Mouse (Mus musculus): ENCODE measurements around the gene Ndufb11.

DNA sequence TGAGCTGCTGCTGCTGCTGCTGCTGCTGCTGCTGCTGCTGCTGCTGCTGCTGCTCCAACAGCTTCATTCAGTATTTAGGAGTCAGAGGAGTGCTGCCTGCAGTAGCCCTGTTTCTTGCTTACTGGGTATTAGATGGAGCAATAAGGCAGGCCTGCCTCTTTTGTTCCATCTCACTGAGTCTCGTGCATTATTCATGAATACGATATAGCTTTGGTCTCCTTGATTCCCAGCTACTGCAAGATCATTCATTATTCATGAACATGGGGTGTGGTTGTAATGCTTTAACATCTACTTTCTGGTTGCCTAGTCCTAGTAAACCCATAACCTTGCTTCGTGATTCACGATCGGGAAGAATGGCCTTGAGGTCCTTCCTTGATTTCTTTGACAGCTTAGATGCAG is 44.9 kb upstream of the Ndufb11 start:
- no peak for TF ChIP-seq ZC3H11A (IDR thresholded peaks at IDR 0.05; ENCODE audit: low read depth, low read length)
- TF ChIP-seq GATA1 (IDR thresholded peaks at IDR 0.05; ENCODE audit: low read depth, low read length) = no peak
- TF ChIP-seq POLR2A (IDR thresholded peaks at IDR 0.05; ENCODE audit: control insufficient read depth in 1 of 2, insufficient read depth in 1 of 2, low read depth in 1 of 2, low read length in 2 of 2, poor library complexity in 1 of 2) = no peak
- no peak for TF ChIP-seq EP300 (IDR thresholded peaks at IDR 0.05; ENCODE audit: low read depth in 1 of 2, low read length in 2 of 2)
- no peak for TF ChIP-seq CTCF (IDR thresholded peaks at IDR 0.05 in 2 of 3, conservative IDR thresholded peaks at IDR 0.05 in 1 of 3; ENCODE audit: control insufficient read depth in 1 of 3, insufficient read depth in 1 of 3, low read depth in 2 of 3, low read length in 3 of 3, poor library complexity in 1 of 3, severe bottlenecking in 1 of 3)
- no peak for TF ChIP-seq RCOR1 (IDR thresholded peaks at IDR 0.05; ENCODE audit: low read depth, low read length)
- TF ChIP-seq BHLHE40 (IDR thresholded peaks at IDR 0.05; ENCODE audit: borderline replicate concordance, low read depth, low read length) = no peak
- TF ChIP-seq HCFC1 (IDR thresholded peaks at IDR 0.05; ENCODE audit: low read depth, low read length) = no peak
- no peak for TF ChIP-seq GABPA (IDR thresholded peaks at IDR 0.05; ENCODE audit: low read depth, low read length)
- no peak for TF ChIP-seq CHD1 (IDR thresholded peaks at IDR 0.05; ENCODE audit: low read depth, low read length)
- TF ChIP-seq RAD21 (IDR thresholded peaks at IDR 0.05; ENCODE audit: low read depth, low read length) = no peak
- TF ChIP-seq TBP (IDR thresholded peaks at IDR 0.05; ENCODE audit: low read depth, low read length) = no peak
- no peak for TF ChIP-seq E2F4 (IDR thresholded peaks at IDR 0.05; ENCODE audit: borderline replicate concordance, low read depth, low read length)
